Mouse (Mus musculus) liver, embryonic 14 days (tissue): ENCODE measurements around the gene Arl11. TPM values are rescaled to one million over a fixed set of nuclear protein-coding genes. Genes with fewer than 3 reads are reported as not detected.

Experiments
- polyA plus RNA-seq: library from polyadenylated mRNA; depleted of rRNA; stranded (reverse); fragments of >200 nt; gene quantifications from 2 replicates; pipeline ENCODE4 v1.2.3, GENCODE M21; 2012; rRNA removed

Arl11 gene
- 1.1 and 1.5 TPM in 2 replicates for polyA plus RNA-seq

GRCm38 (mm10) chr14:61309593-61309992 lies at the start of gene Arl11:
Gene Arl11, plus strand, starts transcription at chr14:61309753.

GRCm38 (mm10) chr14:61360131-61360980 lies 50.8 kb downstream of the Arl11 start, which contains the start of gene Ebpl:
Gene Ebpl, minus strand, starts transcription at chr14:61360439.

Other genes starting within 250 kb of the Arl11 start
- 2.1 and 2.6 TPM in 2 replicates for gene Sacs, start 171.3 kb upstream of the Arl11 start, polyA plus RNA-seq
- 0.10 and 0.17 TPM in 2 replicates for gene Sgcg, start 51.3 kb upstream of the Arl11 start, polyA plus RNA-seq
- 1.2 TPM in 2 replicates for gene Ebpl, start 50.7 kb downstream of the Arl11 start, polyA plus RNA-seq
- 14.1 and 16.6 TPM in 2 replicates for gene Kpna3, start 130.1 kb downstream of the Arl11 start, polyA plus RNA-seq
- 4.2 and 4.6 TPM in 2 replicates for gene Spryd7, start 247.1 kb downstream of the Arl11 start, polyA plus RNA-seq